Comparison of ENCODE assay signal across 8 mouse cellular contexts in the genomic region with DNA sequence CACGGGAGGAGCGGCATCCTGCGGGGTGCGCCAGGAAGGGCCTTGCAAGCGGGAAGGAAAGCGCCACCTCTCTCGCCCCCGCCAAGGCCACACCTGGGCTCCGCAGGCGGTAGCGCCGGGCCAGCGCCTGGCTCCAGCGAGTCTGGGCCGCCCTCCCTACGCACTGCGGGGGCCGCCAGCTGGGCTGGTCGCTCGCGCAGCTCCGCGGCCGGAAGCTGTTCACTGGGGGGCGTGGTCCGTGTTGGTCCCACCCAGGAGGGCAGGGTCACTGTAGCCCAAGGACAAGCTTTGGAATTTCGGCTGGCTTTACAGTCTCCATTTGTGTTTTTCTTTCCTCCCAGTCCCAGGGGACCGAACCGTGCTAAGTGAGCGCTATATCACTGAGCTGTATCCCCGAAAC. TPM values are rescaled to one million over a fixed set of nuclear protein-coding genes. Genes with fewer than 3 reads are reported as not detected.
A peak's percentile ranks its signal among the peaks of the same experiment; 100 is the strongest.
DNase-seq lines count a peak whose midpoint lies in the region; ATAC-seq lines count a peak whose summit lies in the region.

No protein-coding gene starts in this region.

- peaks cover 35% of the 10 kb centered on the region for H3K36me3 ChIP-seq in hindbrain, embryonic 14.5 days (replicated peaks; ENCODE audit: control insufficient read depth, insufficient read depth)

- peak; percentile 91 for DNase-seq in adrenal gland, adult 8-10 months
- DNase-seq in cerebellum, postnatal 36 days = peak; percentile 60 to 72
- peak; percentile 89 for DNase-seq in gastrocnemius, adult 18-20 months (ENCODE audit: low spot score)
- peak; percentile 78 for DNase-seq in hindbrain, embryonic 14.5 days (ENCODE audit: low spot score)
- DNase-seq in left cerebral cortex, adult 18-20 months (ENCODE audit: low spot score in 2 of 2) = peak; percentile 75 to 78
- DNase-seq in lung, postnatal 25 days (ENCODE audit: low spot score) = peak; percentile 95
- peak; percentile 67 to 69 for DNase-seq in right cerebral cortex, postnatal 36 days (ENCODE audit: low spot score in 2 of 2)
- DNase-seq in B cell, adult 2 months = no peak

- peak; percentile 89 for ATAC-seq in hindbrain, embryonic 14.5 days (ENCODE audit: low FRiP score)

- no peaks in the 10 kb centered on the region for H3K9me3 ChIP-seq in hindbrain, embryonic 14.5 days (ENCODE audit: control insufficient read depth, low read length)

- H3K27ac ChIP-seq in hindbrain, embryonic 14.5 days = peak overlapping the region; percentile 88

- no peaks in the 10 kb centered on the region for H3K27me3 ChIP-seq in hindbrain, embryonic 14.5 days (ENCODE audit: control insufficient read depth, insufficient read depth, low read length)

- 3% methylated on average over 29 of the region's 31 CpGs for WGBS in hindbrain, embryonic 14.5 days

- peaks cover 20% of the 10 kb centered on the region for H3K4me1 ChIP-seq in hindbrain, embryonic 14.5 days (replicated peaks; ENCODE audit: control insufficient read depth, insufficient read depth, low read length)

- peak overlapping the region; percentile 36 for H3K4me3 ChIP-seq in hindbrain, embryonic 14.5 days (replicated peaks; ENCODE audit: low read length)

- H3K9ac ChIP-seq in hindbrain, embryonic 14.5 days = peak overlapping the region; percentile 57

- peak overlapping the region; percentile 58 for H3K4me2 ChIP-seq in hindbrain, embryonic 14.5 days (replicated peaks)

RNA-seq across cellular contexts. Expression of gene Mcts2, which starts 20.8 kb away (rescaled TPM):
- 10 to 100 TPM; 28.1 to 32.3 (median 29.7) TPM for total RNA-seq in adrenal gland, adult 8-10 months (2022)
- total RNA-seq in gastrocnemius, adult 18-20 months (2021) = 10 to 100 TPM; 11.3 to 12.7 TPM
- polyA plus RNA-seq in hindbrain, embryonic 14.5 days (2014; fragmentation: Nextera tagmentation; extraction: Ambion mirVana) = 34.0 and 41.9 TPM in 2 replicates
- 10 to 100 TPM; 14.1 to 17.5 TPM for total RNA-seq in left cerebral cortex, adult 18-20 months (2021)

RNA-seq across cellular contexts. Expression of gene Id1, which starts 28.4 kb away (rescaled TPM):
- 10 to 100 TPM; 38.9 to 74.3 (median 55.1) TPM for total RNA-seq in adrenal gland, adult 8-10 months (2022)
- total RNA-seq in gastrocnemius, adult 18-20 months (2021) = 10 to 100 TPM; 16.0 to 28.5 TPM
- 56.5 and 68.0 TPM in 2 replicates for polyA plus RNA-seq in hindbrain, embryonic 14.5 days (2014; fragmentation: Nextera tagmentation; extraction: Ambion mirVana)
- total RNA-seq in left cerebral cortex, adult 18-20 months (2021) = 10 to 100 TPM; 20.6 to 27.2 TPM

RNA-seq across cellular contexts. Expression of gene H13, which starts 38.4 kb away (rescaled TPM):
- total RNA-seq in adrenal gland, adult 8-10 months (2022) = 100 to 1,000 TPM; 162 to 222 (median 201) TPM
- 10 to 100 TPM; 29.5 to 30.8 TPM for total RNA-seq in gastrocnemius, adult 18-20 months (2021)
- 155 and 164 TPM in 2 replicates for polyA plus RNA-seq in hindbrain, embryonic 14.5 days (2014; fragmentation: Nextera tagmentation; extraction: Ambion mirVana)
- 10 to 100 TPM; 73.4 to 79.2 TPM for total RNA-seq in left cerebral cortex, adult 18-20 months (2021)

RNA-seq across cellular contexts. Expression of gene Cox4i2, which starts 46.3 kb away (rescaled TPM):
- 1 to 10 TPM; 1.3 to 4.4 (median 2.7) TPM for total RNA-seq in adrenal gland, adult 8-10 months (2022)
- total RNA-seq in gastrocnemius, adult 18-20 months (2021) = 1 to 10 TPM; 2.6 to 3.5 TPM
- polyA plus RNA-seq in hindbrain, embryonic 14.5 days (2014; fragmentation: Nextera tagmentation; extraction: Ambion mirVana) = 5.8 TPM in 2 replicates
- total RNA-seq in left cerebral cortex, adult 18-20 months (2021) = 1 to 10 TPM; 2.7 to 2.8 TPM

Comparison
In these comparisons a context has a peak if more than half of its experiments do, and no peak if none do; other contexts are left out.
1. DNase-seq: peak in adrenal gland, adult 8-10 months (single experiment), cerebellum, postnatal 36 days (2 of 2), gastrocnemius, adult 18-20 months (single experiment), hindbrain, embryonic 14.5 days (single experiment), left cerebral cortex, adult 18-20 months (2 of 2), lung, postnatal 25 days (single experiment) and right cerebral cortex, postnatal 36 days (2 of 2); none in B cell, adult 2 months (0 of 2).